Mouse (Mus musculus) stomach, postnatal 0 days (tissue): Measurements from ENCODE around the gene Ltb.

Source experiments
- CTCF ChIP-seq: IDR thresholded peaks from 2 replicates; pipeline ENCODE4 v1.5.1; 2016; ENCODE audit warnings: antibody characterized with exemption, low read depth, mild to moderate bottlenecking, moderate library complexity
- EP300 ChIP-seq: optimal IDR thresholded peaks from 2 replicates; pipeline ENCODE3; 2016; ENCODE audit warnings: antibody characterized with exemption

DNA sequence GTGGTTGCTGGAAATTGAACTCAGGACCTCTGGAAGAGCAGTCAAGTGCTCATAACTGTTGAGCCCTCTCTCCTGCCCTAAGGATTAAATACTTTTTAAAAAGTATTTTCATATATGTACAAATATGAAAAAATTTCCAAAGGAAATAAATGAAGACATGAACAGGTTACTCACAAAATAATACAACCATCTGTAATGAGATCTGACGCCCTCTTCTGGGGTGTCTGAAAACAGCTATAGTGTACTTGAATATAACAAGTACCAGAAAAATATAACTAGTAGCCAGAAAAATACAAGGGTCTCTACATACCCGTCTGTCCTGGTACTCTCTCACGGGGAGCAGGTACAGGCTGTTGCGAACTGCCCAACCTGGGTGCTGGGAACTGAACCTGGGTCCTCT lies 30.4 kb downstream of the Ltb start:
- TF ChIP-seq EP300, result no peak
- no peak for TF ChIP-seq CTCF
